Mouse (Mus musculus): Measurements from ENCODE around the gene Lyl1. TPM values are rescaled to one million over a fixed set of nuclear protein-coding genes. Genes with fewer than 3 reads are reported as not detected.

The Lyl1 gene
- polyA plus RNA-seq, 1 experiment, result not detected

- Histone ChIP-seq H3K9ac (ENCODE audit: low read depth, poor library complexity, severe bottlenecking) (no peak overlapping the region), H3K4me3 (ENCODE audit: low read depth, low read length) (no peak overlapping the region), H3K27ac (ENCODE audit: insufficient read depth, low read length) (no peak overlapping the region), H3K36me3 (ENCODE audit: control insufficient read depth, insufficient read depth, low read length, poor library complexity, severe bottlenecking) (no peaks in the 10 kb centered on the region), H3K9me3 (replicated peaks; ENCODE audit: control insufficient read depth, insufficient read depth, low read length, poor library complexity, severe bottlenecking) (no peaks in the 10 kb centered on the region), H3K27me3 (ENCODE audit: control insufficient read depth, insufficient read depth, low read length, poor library complexity, severe bottlenecking) (peaks cover 13% of the 10 kb centered on the region; the same call in 1 of the 2 replicates), H3K4me1 (ENCODE audit: control insufficient read depth, insufficient read depth, low read length) (no peaks in the 10 kb centered on the region)
- no peak for TF ChIP-seq POLR2A (IDR thresholded peaks at IDR 0.05; ENCODE audit: insufficient read depth, low read length)
- TF ChIP-seq CTCF (IDR thresholded peaks at IDR 0.05; ENCODE audit: low read depth, low read length), result no peak
- TF ChIP-seq EP300 (IDR thresholded peaks at IDR 0.05; ENCODE audit: insufficient read depth, low read depth, low read length), result no peak
Observed at GRCm38 (mm10) chr8:84711312-84711711, 10.1 kb downstream of the Lyl1 start.

GRCm38 (mm10) chr8:84711933-84712758 is 10.9 kb downstream of the Lyl1 start:
- no peaks in the 10 kb centered on the region for H3K4me1 ChIP-seq (ENCODE audit: control insufficient read depth, insufficient read depth, low read length)
- no peaks in the 10 kb centered on the region for H3K36me3 ChIP-seq (ENCODE audit: control insufficient read depth, insufficient read depth, low read length, poor library complexity, severe bottlenecking)
- no peak overlapping the region for H3K4me3 ChIP-seq (ENCODE audit: low read depth, low read length)
- H3K9ac ChIP-seq (ENCODE audit: low read depth, poor library complexity, severe bottlenecking), result no peak overlapping the region
- TF ChIP-seq CTCF (IDR thresholded peaks at IDR 0.05; ENCODE audit: low read depth, low read length) (no peak), EP300 (IDR thresholded peaks at IDR 0.05; ENCODE audit: insufficient read depth, low read depth, low read length) (no peak), POLR2A (IDR thresholded peaks at IDR 0.05; ENCODE audit: insufficient read depth, low read length) (no peak)
- H3K9me3 ChIP-seq (replicated peaks; ENCODE audit: control insufficient read depth, insufficient read depth, low read length, poor library complexity, severe bottlenecking), result no peaks in the 10 kb centered on the region
- H3K27me3 ChIP-seq (ENCODE audit: control insufficient read depth, insufficient read depth, low read length, poor library complexity, severe bottlenecking), result peaks cover 5% of the 10 kb centered on the region; the same call in 1 of the 2 replicates
- no peak overlapping the region for H3K27ac ChIP-seq (ENCODE audit: insufficient read depth, low read length)

- no peaks in the 10 kb centered on the region for H3K36me3 ChIP-seq (ENCODE audit: control insufficient read depth, insufficient read depth, low read length, poor library complexity, severe bottlenecking)
- TF ChIP-seq POLR2A (IDR thresholded peaks at IDR 0.05; ENCODE audit: insufficient read depth, low read length) (no peak), CTCF (IDR thresholded peaks at IDR 0.05; ENCODE audit: low read depth, low read length) (no peak), EP300 (IDR thresholded peaks at IDR 0.05; ENCODE audit: insufficient read depth, low read depth, low read length) (no peak)
- no peak overlapping the region for H3K27ac ChIP-seq (ENCODE audit: insufficient read depth, low read length)
- no peak overlapping the region for H3K9ac ChIP-seq (ENCODE audit: low read depth, poor library complexity, severe bottlenecking)
- no peak overlapping the region for H3K4me3 ChIP-seq (ENCODE audit: low read depth, low read length)
- no peaks in the 10 kb centered on the region for H3K4me1 ChIP-seq (ENCODE audit: control insufficient read depth, insufficient read depth, low read length)
- H3K27me3 ChIP-seq (ENCODE audit: control insufficient read depth, insufficient read depth, low read length, poor library complexity, severe bottlenecking), result peaks cover 1% of the 10 kb centered on the region; the same call in 1 of the 2 replicates
- H3K9me3 ChIP-seq (replicated peaks; ENCODE audit: control insufficient read depth, insufficient read depth, low read length, poor library complexity, severe bottlenecking), result no peaks in the 10 kb centered on the region
Observed at GRCm38 (mm10) chr8:84712759-84713120, 11.5 kb downstream of the Lyl1 start.

GRCm38 (mm10) chr8:84713381-84713780 is 12.1 kb downstream of the Lyl1 start:
- Histone ChIP-seq H3K4me3 (ENCODE audit: low read depth, low read length) (no peak overlapping the region), H3K9me3 (replicated peaks; ENCODE audit: control insufficient read depth, insufficient read depth, low read length, poor library complexity, severe bottlenecking) (no peaks in the 10 kb centered on the region), H3K9ac (ENCODE audit: low read depth, poor library complexity, severe bottlenecking) (no peak overlapping the region), H3K36me3 (ENCODE audit: control insufficient read depth, insufficient read depth, low read length, poor library complexity, severe bottlenecking) (no peaks in the 10 kb centered on the region), H3K4me1 (ENCODE audit: control insufficient read depth, insufficient read depth, low read length) (no peaks in the 10 kb centered on the region), H3K27ac (ENCODE audit: insufficient read depth, low read length) (no peak overlapping the region), H3K27me3 (ENCODE audit: control insufficient read depth, insufficient read depth, low read length, poor library complexity, severe bottlenecking) (no peaks in the 10 kb centered on the region)
- TF ChIP-seq POLR2A (IDR thresholded peaks at IDR 0.05; ENCODE audit: insufficient read depth, low read length) (no peak), EP300 (IDR thresholded peaks at IDR 0.05; ENCODE audit: insufficient read depth, low read depth, low read length) (no peak), CTCF (IDR thresholded peaks at IDR 0.05; ENCODE audit: low read depth, low read length) (no peak)

DNA sequence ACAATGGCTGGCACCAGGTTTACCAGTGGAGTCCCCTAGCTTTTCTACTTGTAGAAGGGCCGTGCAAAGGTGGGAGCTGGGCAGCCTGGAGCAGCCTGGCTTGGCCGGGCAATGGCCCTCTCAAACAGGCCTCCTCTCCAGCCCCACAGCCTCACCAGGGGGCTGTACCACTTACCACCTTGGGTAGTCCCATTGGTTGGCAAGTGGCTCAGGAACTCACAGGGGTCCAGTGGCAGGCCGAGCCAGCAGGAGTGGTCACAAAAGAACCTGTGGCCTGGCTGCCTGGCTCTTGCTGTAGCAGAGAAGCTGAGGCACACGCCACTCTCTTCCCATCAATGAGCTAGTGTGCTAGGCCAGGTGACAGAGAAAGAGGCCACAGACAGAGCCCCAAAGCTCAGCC is 12.9 kb downstream of the Lyl1 start:
- Histone ChIP-seq H3K4me3 (ENCODE audit: low read depth, low read length) (no peak overlapping the region), H3K27me3 (ENCODE audit: control insufficient read depth, insufficient read depth, low read length, poor library complexity, severe bottlenecking) (no peaks in the 10 kb centered on the region), H3K4me1 (ENCODE audit: control insufficient read depth, insufficient read depth, low read length) (no peaks in the 10 kb centered on the region), H3K36me3 (ENCODE audit: control insufficient read depth, insufficient read depth, low read length, poor library complexity, severe bottlenecking) (no peaks in the 10 kb centered on the region), H3K9me3 (replicated peaks; ENCODE audit: control insufficient read depth, insufficient read depth, low read length, poor library complexity, severe bottlenecking) (no peaks in the 10 kb centered on the region), H3K27ac (ENCODE audit: insufficient read depth, low read length) (no peak overlapping the region), H3K9ac (ENCODE audit: low read depth, poor library complexity, severe bottlenecking) (no peak overlapping the region)
- TF ChIP-seq POLR2A (IDR thresholded peaks at IDR 0.05; ENCODE audit: insufficient read depth, low read length) (no peak), EP300 (IDR thresholded peaks at IDR 0.05; ENCODE audit: insufficient read depth, low read depth, low read length) (no peak), CTCF (IDR thresholded peaks at IDR 0.05; ENCODE audit: low read depth, low read length) (no peak)

- Histone ChIP-seq H3K9me3 (replicated peaks; ENCODE audit: control insufficient read depth, insufficient read depth, low read length, poor library complexity, severe bottlenecking) (no peaks in the 10 kb centered on the region), H3K4me3 (ENCODE audit: low read depth, low read length) (peak overlapping the region; percentile 39), H3K36me3 (ENCODE audit: control insufficient read depth, insufficient read depth, low read length, poor library complexity, severe bottlenecking) (no peaks in the 10 kb centered on the region), H3K27ac (ENCODE audit: insufficient read depth, low read length) (no peak overlapping the region), H3K4me1 (ENCODE audit: control insufficient read depth, insufficient read depth, low read length) (no peaks in the 10 kb centered on the region), H3K9ac (ENCODE audit: low read depth, poor library complexity, severe bottlenecking) (peak overlapping the region; percentile 23; the same call in 1 of the 2 replicates), H3K27me3 (ENCODE audit: control insufficient read depth, insufficient read depth, low read length, poor library complexity, severe bottlenecking) (no peaks in the 10 kb centered on the region)
- TF ChIP-seq EP300 (IDR thresholded peaks at IDR 0.05; ENCODE audit: insufficient read depth, low read depth, low read length) (no peak), CTCF (IDR thresholded peaks at IDR 0.05; ENCODE audit: low read depth, low read length) (no peak)
Observed at GRCm38 (mm10) chr8:84715893-84716468, 14.7 kb downstream of the Lyl1 start.

All from ES-Bruce4 (cell line).